Mouse (Mus musculus) liver, embryonic 14.5 days (tissue): ENCODE results near the gene Gemin2. TPM values are rescaled to one million over a fixed set of nuclear protein-coding genes. Genes with fewer than 3 reads are reported as not detected.
A peak's percentile ranks its signal among the peaks of the same experiment; 100 is the strongest.

ENCODE experiments used
- ATAC-seq: fragments of 200-750 bp; cut with Nextera tagmentation; 2 replicates; pipeline ENCODE4 v1.8.0; 2017; ENCODE audit warnings: moderate number of reproducible peaks, mild to moderate bottlenecking, moderate library complexity; ENCODE audit not compliant: insufficient read depth
- DNase-seq, 3 experiments: peaks; one replicate each; pipeline ENCODE4 v3.0.0-alpha.2; 2012 to 2013; ENCODE audit warnings: low read depth in 3 of 3, low spot score in 3 of 3
- H3K27ac ChIP-seq: fragments of 300-500 bp; sonication (generic); 2 replicates; pipeline ENCODE4 v1.5.1; 2014; ENCODE audit warnings: moderate library complexity, mild to moderate bottlenecking, control low read depth, inconsistent platforms
- H3K27me3 ChIP-seq: fragments of 300-500 bp; sonication (generic); 2 replicates; pipeline ENCODE4 v1.6.1; 2014; ENCODE audit warnings: mild to moderate bottlenecking, low read length, moderate library complexity; ENCODE audit not compliant: control insufficient read depth, insufficient read depth
- H3K36me3 ChIP-seq: fragments of 300-500 bp; sonication (generic); replicated peaks from 2 replicates; pipeline ENCODE4 v1.6.1; 2014; ENCODE audit warnings: low read depth; ENCODE audit not compliant: control insufficient read depth, insufficient read depth
- H3K4me1 ChIP-seq, 2 experiments: fragments of 200-500 bp in 1 of 2; fragments of 300-500 bp in 1 of 2; sonication (generic) in 1 of 2; replicated peaks; 2 replicates each; pipeline ENCODE4 v1.6.1; 2012 to 2014; ENCODE audit warnings: antibody characterized with exemption in 1 of 2, inconsistent platforms in 1 of 2, low read length in 1 of 2; ENCODE audit not compliant: control insufficient read depth in 2 of 2, insufficient read depth in 2 of 2
- H3K4me2 ChIP-seq: fragments of 300-500 bp; sonication (generic); 2 replicates; pipeline ENCODE4 v1.6.1; 2014; ENCODE audit warnings: low read depth, mild to moderate bottlenecking, control low read depth, moderate library complexity
- H3K4me3 ChIP-seq, 2 experiments: fragments of 200-500 bp in 1 of 2; fragments of 300-500 bp in 1 of 2; sonication (generic) in 1 of 2; 2 replicates each; pipeline ENCODE4 v1.5.1; 2012 to 2014; ENCODE audit warnings: low read depth in 2 of 2, low read length in 2 of 2, mild to moderate bottlenecking in 2 of 2, control low read depth in 1 of 2, inconsistent platforms in 1 of 2, moderate library complexity in 1 of 2; ENCODE audit not compliant: insufficient read depth in 1 of 2
- H3K9ac ChIP-seq: fragments of 300-500 bp; sonication (generic); replicated peaks from 2 replicates; pipeline ENCODE4 v1.6.1; 2014; ENCODE audit warnings: mild to moderate bottlenecking, control low read depth, moderate library complexity
- H3K9me3 ChIP-seq: fragments of 300-500 bp; sonication (generic); 2 replicates; pipeline ENCODE4 v1.6.1; 2016; ENCODE audit warnings: low read length, mixed read lengths; ENCODE audit not compliant: control insufficient read depth
- CTCF ChIP-seq: IDR thresholded peaks from 2 replicates; pipeline ENCODE4 v1.5.1; 2016; ENCODE audit warnings: antibody characterized with exemption, low read depth, control low read depth
- EP300 ChIP-seq: IDR thresholded peaks from 2 replicates; pipeline ENCODE4 v1.6.1; 2016; ENCODE audit warnings: antibody characterized with exemption, low read depth
- whole genome bisulfite sequencing: fragments of 180-500 bp; shearing (Covaris S2); extraction: QIAGEN DNeasy Blood & Tissue Kit; methylation state at CpG from one replicate; pipeline ENCODE4 v1.1.7; 2014; ENCODE audit not compliant: insufficient replicate concordance; 5-methylcytosine and 5-hydroxymethylcytosine counted together
- polyA plus RNA-seq, 2 experiments: library from polyadenylated mRNA; depleted of rRNA in 1 of 2; stranded (reverse) in 1 of 2; unstranded in 1 of 2; fragments of >200 nt; fragmentation: Nextera tagmentation in 1 of 2; extraction: Ambion mirVana in 1 of 2; gene quantifications; 2 replicates each; pipeline versions ENCODE4 v1.2.1 to v1.2.3; 2012 to 2014

Gemin2 gene
- polyA plus RNA-seq, 2 experiments = 10.2 to 14.5 TPM

DNA sequence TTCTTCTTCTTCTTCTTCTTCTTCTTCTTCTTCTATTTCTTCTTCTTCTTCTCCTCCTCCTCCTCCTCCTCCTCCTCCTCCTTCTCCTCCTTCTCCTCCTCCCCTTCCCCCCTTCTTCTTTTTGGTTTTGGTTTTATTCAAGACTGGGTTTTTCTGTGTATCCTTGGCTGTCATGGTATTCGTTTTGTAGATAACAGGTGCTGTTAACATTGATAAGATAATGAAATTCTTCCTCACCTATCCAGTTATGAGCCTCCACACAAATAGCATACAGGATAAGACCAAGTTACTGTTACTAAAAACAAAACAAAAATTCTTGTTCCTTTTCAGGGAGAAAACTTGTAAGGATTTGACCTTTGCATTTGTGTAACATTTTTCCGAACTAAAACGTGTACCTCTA is 52.6 kb downstream of the Gemin2 start:
- Histone ChIP-seq H3K4me3 (peak overlapping the region; percentile 82 to 83; a peak in 3 of 4 replicates), H3K9me3 (no peaks in the 10 kb centered on the region), H3K27ac (peak overlapping the region; percentile 66), H3K36me3 (peaks cover 29% of the 10 kb centered on the region), H3K4me1 (peaks cover 5 to 11% of the 10 kb centered on the region in 2 experiments), H3K9ac (peak overlapping the region; percentile 56), H3K27me3 (no peaks in the 10 kb centered on the region), H3K4me2 (peak overlapping the region; percentile 87)
- no peak for TF ChIP-seq EP300
- no peak for TF ChIP-seq CTCF
- ATAC-seq = no peak
- no peak for DNase-seq
- WGBS = 33% methylated on average over 3 of the region's 3 CpGs

DNA sequence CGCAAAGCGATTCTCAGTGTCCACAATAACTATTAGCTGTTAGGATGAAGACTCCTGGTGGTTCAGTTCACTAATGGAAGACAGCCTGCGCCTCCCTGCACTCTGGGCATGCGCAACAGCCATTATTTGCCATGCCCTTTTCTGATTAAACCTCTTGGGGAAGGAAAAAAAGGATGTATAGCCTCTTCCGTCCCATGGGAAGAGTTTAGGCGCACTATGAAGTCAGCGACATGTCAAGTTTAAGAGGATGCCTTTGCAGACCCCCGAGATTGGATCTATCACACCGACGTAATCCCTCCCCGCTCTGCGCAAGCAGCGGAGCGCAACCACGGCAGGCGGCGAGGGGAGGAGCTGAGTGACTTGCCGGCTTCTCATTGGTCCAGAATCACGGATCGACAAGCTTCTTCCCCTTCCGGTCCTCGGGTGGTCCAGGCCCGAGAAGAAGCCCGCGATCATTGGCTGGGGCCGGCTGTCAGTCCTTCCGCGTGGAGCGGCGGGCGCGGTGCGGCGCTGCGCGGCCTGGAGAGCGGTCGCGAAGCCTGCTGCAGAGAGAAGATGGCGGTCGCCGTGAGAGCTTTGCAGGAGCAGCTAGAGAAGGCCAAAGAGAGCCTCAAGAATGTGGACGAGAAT is 53.4 kb downstream of the Gemin2 start, which contains the start of gene Pnn:
Pnn (plus strand) TSS at position 437 of the 630 bp plus-strand sequence.
- no peaks in the 10 kb centered on the region for H3K27me3 ChIP-seq
- H3K4me1 ChIP-seq = peaks cover 5 to 11% of the 10 kb centered on the region in 2 experiments
- peak within 1 kb of the TSS; percentile 79 for H3K9ac ChIP-seq
- TF ChIP-seq EP300 (no peak), CTCF (peak; percentile 48)
- no peaks in the 10 kb centered on the region for H3K9me3 ChIP-seq
- peak within 1 kb of the TSS; percentile 66 for H3K27ac ChIP-seq
- DNase-seq = peak; percentile 95 to 96 (median 95)
- H3K4me3 ChIP-seq = peak within 1 kb of the TSS; percentile 82 to 89
- peak; percentile 99 for ATAC-seq
- peak within 1 kb of the TSS; percentile 97 for H3K4me2 ChIP-seq
- peaks cover 37% of the 10 kb centered on the region for H3K36me3 ChIP-seq
- under 1% methylated on average over 43 of the region's 43 CpGs for WGBS

DNA sequence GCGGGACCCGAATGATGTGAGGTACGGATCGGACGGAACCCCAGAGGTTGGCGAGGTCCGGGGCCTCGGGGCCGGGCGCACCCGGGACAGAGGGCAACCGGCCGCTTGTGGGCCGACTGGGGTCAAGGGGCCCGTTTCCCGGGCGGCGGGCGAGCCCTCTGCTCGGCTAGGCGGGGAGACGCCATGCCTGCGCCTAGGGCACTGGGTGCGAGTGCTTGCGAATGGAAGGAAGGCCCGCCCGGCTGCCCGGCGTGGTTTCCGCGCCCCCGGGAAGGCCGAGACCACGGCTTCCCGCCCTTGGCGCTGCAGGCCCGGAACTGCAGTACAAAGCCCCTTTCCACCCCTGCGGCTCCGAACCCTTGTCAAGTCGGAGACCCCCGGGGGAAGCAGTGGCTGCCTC is 53.9 kb downstream of the Gemin2 start:
- Histone ChIP-seq H3K27me3 (no peaks in the 10 kb centered on the region), H3K4me3 (peak overlapping the region; percentile 82 to 89), H3K9ac (peak overlapping the region; percentile 79), H3K4me2 (peak overlapping the region; percentile 97), H3K9me3 (no peaks in the 10 kb centered on the region), H3K4me1 (peaks cover 5 to 9% of the 10 kb centered on the region in 2 experiments), H3K36me3 (peaks cover 42% of the 10 kb centered on the region), H3K27ac (peak overlapping the region; percentile 48)
- ATAC-seq (peak; percentile 42), DNase-seq (no peak)
- under 1% methylated on average over 41 of the region's 41 CpGs for WGBS
- TF ChIP-seq EP300 (no peak), CTCF (no peak)

DNA sequence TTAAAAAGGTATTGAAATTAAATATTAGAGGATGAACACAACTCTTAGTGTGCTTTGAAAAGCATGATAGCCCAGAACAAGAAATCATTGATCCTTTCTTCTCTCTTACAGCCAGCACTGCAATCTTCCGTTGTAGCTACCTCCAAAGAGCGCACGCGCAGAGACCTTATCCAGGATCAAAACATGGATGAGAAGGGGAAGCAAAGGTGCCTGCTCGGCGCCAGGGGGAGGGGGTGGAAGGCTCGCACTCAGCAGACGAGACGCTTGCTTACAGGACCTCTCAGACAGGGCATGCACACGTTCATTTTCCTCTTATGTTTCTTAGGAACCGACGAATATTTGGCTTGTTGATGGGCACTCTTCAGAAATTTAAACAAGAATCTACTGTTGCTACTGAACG is 55.6 kb downstream of the Gemin2 start:
- Histone ChIP-seq H3K27me3 (no peaks in the 10 kb centered on the region), H3K4me1 (peaks cover 5 to 9% of the 10 kb centered on the region in 2 experiments), H3K4me2 (peak overlapping the region; percentile 97; the same call in 1 of the 2 replicates), H3K9me3 (no peaks in the 10 kb centered on the region), H3K36me3 (peaks cover 48% of the 10 kb centered on the region), H3K9ac (no peak overlapping the region), H3K4me3 (no peak overlapping the region), H3K27ac (no peak overlapping the region)
- no peak for ATAC-seq
- 90% methylated on average over 13 of the region's 13 CpGs for WGBS
- TF ChIP-seq CTCF (no peak), EP300 (no peak)
- DNase-seq = no peak

DNA sequence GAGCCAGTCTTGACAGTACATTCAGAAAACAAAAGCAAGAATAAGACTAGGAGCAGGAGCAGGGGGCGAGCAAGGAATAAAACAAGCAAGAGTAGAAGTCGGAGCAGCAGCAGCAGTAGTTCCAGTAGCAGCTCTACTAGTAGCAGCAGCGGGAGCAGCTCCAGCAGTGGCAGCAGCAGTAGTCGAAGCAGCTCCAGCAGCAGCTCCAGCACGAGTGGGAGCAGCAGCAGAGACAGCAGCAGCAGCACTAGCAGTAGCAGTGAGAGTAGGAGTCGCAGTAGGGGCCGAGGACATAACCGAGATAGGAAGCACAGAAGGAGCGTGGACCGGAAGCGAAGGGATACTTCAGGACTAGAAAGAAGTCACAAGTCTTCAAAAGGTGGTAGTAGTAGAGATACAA is 59.1 kb downstream of the Gemin2 start:
- WGBS = 87% methylated on average over 11 of the region's 11 CpGs
- Histone ChIP-seq H3K9ac (no peak overlapping the region), H3K4me3 (no peak overlapping the region), H3K27me3 (no peaks in the 10 kb centered on the region), H3K36me3 (peaks cover 50% of the 10 kb centered on the region), H3K4me2 (no peak overlapping the region), H3K9me3 (no peaks in the 10 kb centered on the region), H3K27ac (no peak overlapping the region), H3K4me1 (no peaks in the 10 kb centered on the region; a peak in 1 of 4 replicates)
- ATAC-seq (no peak), DNase-seq (no peak)
- no peak for TF ChIP-seq CTCF
- no peak for TF ChIP-seq EP300
